Mouse (Mus musculus): ENCODE data around the gene Gm26558. TPM values are rescaled to one million over a fixed set of nuclear protein-coding genes. Genes with fewer than 3 reads are reported as not detected.

The Gm26558 gene
- total RNA-seq, 2 experiments from 2014 or later, result not detected

DNA sequence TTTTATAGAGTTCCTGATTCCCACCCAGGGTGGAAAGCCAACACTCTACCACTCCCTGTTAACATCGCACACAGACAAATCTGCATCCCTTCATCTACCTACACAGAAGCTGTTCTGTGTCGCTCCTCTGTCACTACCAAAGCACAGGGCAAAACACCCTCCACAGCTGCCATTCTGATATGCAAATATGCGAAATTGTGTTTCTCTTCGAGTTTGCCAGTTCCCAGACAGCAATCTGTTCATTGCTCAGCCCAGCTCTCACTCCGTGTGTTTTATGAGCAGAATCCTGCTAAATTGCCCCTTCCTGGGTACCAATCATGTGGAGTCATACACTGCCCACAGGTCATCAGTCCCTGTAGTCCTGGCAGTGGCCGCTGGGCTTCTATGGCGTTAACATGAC lies 4.8 kb downstream of the Gm26558 start:
- no peak for DNase-seq (ENCODE audit: extremely low spot score in 1 of 2, low spot score in 2 of 2)

DNA sequence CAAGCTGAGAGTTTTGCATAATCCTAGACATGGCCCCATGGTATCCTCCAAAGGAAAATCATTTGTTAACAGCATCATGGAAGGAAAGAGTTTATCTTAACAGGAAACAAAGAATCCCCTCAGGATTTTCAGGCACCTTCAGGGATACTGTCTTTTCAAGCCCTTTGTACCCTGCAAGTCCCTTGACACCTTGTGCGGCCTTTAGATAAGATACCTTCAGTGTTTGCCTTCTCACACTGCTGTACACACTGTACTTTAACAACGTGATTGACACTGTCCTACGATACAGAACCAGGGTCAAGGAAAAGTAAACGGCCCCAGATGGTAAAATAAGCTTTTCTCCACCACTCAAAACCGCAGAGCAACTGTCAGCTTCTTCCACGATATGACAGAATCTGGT lies 10.1 kb downstream of the Gm26558 start:
- DNase-seq (ENCODE audit: extremely low spot score in 1 of 2, low spot score in 2 of 2), result no peak
- intact Hi-C loops (cut with DNase I), result no loop called here

More for the DNA sequence above, 4.8 kb downstream of the Gm26558 start:
- intact Hi-C loops (cut with DNase I), result no loop called here

DNA sequence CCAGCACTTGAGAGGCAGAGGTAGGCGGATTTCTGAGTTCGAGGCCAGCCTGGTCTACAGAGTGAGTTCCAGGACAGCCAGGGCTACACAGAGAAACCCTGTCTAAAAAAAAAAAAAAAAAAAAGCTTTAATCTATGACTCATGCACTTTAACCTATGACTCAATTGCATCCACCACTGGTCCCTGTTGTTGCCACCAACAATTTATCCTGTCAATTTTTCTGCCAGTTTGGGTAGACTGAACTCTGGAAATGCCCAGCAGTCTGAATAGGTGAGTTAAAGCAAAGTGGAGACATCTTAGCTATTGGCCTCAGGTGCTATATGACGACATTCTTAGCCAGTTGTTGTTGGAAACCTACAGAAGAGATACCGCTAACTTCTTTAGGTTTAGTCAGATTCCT lies 12.4 kb downstream of the Gm26558 start:
- intact Hi-C loops (cut with DNase I), result no loop called here
- no peak for DNase-seq (ENCODE audit: extremely low spot score in 1 of 2, low spot score in 2 of 2)

GRCm38 (mm10) chr2:70648271-70648670 lies 13.6 kb downstream of the Gm26558 start:
- no peak for DNase-seq (ENCODE audit: extremely low spot score in 1 of 2, low spot score in 2 of 2)
- intact Hi-C loops (cut with DNase I), result no loop called here

- intact Hi-C loops (cut with DNase I), result no loop called here
- DNase-seq (ENCODE audit: extremely low spot score in 1 of 2, low spot score in 2 of 2), result no peak
These were observed 14.2 kb downstream of the Gm26558 start for GRCm38 (mm10) chr2:70647681-70648080.

GRCm38 (mm10) chr2:70645266-70645780 lies 16.6 kb downstream of the Gm26558 start:
- no peak for DNase-seq (ENCODE audit: extremely low spot score in 1 of 2, low spot score in 2 of 2)
- intact Hi-C loops (cut with DNase I), result no loop called here

GRCm38 (mm10) chr2:70642971-70643565 lies 18.8 kb downstream of the Gm26558 start:
- DNase-seq (ENCODE audit: extremely low spot score in 1 of 2, low spot score in 2 of 2), result no peak
- intact Hi-C loops (cut with DNase I), result no loop called here

- intact Hi-C loops (cut with DNase I), result no loop called here
- DNase-seq (ENCODE audit: extremely low spot score in 1 of 2, low spot score in 2 of 2), result no peak
These were observed 20.9 kb downstream of the Gm26558 start for GRCm38 (mm10) chr2:70640968-70641367.

DNA sequence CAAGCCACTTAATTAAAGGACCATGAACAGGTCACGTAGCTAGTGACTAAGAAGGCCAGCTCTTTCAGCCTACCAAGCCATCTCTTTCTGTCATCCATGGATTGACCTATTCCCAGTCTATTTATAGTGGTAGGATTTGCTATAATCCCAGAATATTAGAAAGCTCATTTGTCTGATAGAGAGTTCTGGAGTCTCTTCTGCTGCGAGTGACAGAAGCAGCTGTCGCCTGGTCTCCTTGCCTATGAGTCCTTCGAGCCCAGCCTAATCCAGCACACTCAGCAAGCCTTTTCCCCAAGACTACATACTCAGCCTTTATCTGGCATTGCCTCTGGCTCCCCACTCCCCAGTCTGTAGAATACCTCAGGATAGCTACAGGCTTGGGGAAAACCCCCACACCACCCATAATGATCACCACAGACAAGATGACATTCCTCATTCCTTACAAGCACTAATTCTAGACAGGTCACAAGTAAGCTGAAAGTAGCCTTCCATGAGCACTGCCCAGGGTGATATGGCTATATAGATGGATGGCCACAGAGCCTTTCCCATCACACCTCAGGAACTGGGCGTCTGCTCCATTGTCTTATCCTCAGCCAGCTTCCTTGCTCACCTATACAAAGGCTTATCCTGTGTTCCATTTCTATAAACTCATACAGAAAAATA lies 27.7 kb downstream of the Gm26558 start:
- no peak for DNase-seq (ENCODE audit: extremely low spot score in 1 of 2, low spot score in 2 of 2)
- intact Hi-C loops (cut with DNase I), result no loop called here

DNA sequence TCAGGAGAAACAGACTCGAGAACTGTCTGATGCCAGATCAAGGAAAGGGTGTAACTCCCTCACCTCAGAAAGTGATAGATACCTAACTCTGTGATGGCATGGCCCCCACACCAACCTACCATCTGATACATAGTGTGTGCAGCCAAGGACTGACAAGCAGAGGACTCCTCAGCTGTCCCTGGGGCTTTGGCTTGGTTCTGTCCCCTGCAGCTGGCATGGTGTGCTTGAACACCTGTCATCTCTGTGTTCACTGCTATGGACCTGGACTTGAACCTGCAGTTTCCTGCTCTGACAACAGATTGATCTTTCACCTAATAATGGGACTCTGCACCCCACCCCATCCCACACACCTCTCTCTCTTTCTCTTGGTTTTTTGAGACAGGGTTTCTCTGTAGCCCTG lies 29.5 kb downstream of the Gm26558 start:
- intact Hi-C loops (cut with DNase I), result no loop called here

DNA sequence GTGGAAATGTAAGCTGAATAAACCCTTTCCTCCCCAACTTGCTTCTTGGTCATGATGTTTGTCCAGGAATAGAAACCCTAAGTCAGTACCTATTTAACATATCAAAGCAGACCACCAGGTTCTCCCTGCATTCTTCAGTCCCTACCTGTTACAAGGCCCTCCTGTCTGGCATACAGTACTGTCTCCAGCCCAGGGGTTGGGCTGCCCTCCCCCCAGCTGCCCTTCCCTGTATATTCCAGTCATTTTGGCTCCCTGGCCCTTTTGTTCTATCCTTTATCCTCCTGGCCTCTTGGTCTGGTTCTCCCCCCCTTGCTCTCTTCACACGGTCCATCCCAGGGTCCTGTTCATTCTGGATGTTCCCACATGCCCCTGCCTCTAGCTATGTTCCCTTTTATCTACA lies 30.6 kb downstream of the Gm26558 start:
- intact Hi-C loops (cut with DNase I), result no loop called here
- DNase-seq (ENCODE audit: extremely low spot score in 1 of 2, low spot score in 2 of 2), result no peak

More for the DNA sequence above, 29.5 kb downstream of the Gm26558 start:
- no peak for DNase-seq (ENCODE audit: extremely low spot score in 1 of 2, low spot score in 2 of 2)

DNA sequence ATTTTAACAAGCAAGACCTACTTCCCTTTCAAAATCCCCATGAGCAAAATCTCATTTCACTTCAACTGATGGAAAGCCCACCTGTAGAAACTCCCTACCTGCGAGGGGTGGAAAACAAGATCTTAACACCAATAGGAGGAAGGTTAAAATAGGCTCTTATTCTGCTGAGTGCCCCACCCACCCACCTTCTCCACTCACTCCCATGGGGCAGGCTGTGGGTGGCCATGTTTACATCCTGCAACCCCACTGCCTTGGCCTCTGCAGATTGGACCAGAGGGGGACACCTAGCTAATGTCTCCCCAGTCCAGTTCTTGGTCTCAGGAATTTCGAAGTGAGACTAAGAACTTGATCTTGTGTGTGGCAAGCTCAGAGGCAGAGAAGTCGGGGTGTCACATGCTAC lies 32.0 kb downstream of the Gm26558 start:
- intact Hi-C loops (cut with DNase I), result no loop called here
- DNase-seq (ENCODE audit: extremely low spot score in 1 of 2, low spot score in 2 of 2), result no peak

- intact Hi-C loops (cut with DNase I), result no loop called here
- peak; percentile 49 to 54 for DNase-seq (ENCODE audit: extremely low spot score in 1 of 2, low spot score in 2 of 2)
These were observed 32.6 kb downstream of the Gm26558 start for GRCm38 (mm10) chr2:70629339-70629761.

DNA sequence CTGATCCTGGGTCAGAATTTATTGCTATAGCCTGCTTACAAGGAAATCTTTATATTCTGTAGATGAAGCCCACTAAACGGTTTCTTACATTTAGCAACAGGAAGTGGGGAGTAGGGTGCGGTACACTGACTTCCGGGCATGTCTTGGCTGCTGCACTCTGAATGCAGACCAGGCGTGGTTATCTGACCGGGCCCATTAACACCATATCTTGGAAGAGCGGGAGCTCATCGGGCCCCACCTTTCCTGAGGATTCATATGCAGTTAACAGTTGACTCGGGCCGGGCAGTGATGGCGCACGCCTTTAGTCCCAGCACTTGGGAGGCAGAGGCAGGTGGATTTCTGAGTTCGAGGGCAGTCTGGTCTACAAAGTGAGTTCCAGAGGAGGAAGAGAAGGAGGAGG lies 33.5 kb downstream of the Gm26558 start:
- DNase-seq (ENCODE audit: extremely low spot score in 1 of 2, low spot score in 2 of 2), result no peak
- intact Hi-C loops (cut with DNase I), result no loop called here

- DNase-seq (ENCODE audit: extremely low spot score in 1 of 2, low spot score in 2 of 2), result peak in 1 of 2 experiments; percentile 30
- intact Hi-C loops (cut with DNase I), result no loop called here
These were observed 36.1 kb downstream of the Gm26558 start for GRCm38 (mm10) chr2:70625761-70626160.

DNA sequence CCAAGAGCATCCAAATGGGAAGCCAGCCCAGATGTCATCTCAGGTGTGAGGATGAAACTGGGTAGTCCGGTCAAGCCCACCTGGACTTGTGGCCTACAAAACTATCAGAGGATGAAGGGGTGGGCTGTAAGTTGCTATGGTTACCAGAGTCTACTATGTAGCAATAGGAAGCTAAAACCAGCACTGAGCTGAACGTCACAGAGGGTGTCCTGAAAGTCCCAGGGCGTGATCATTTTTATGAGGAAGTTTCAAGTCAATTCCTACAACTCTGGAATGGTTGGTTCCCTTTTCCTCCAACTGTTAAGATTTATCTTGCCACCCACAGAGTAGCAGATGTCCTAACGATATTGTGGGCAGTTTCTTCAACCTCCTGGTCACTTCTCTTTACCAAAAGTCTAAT lies 39.7 kb downstream of the Gm26558 start:
- no peak for DNase-seq (ENCODE audit: extremely low spot score in 1 of 2, low spot score in 2 of 2)
- intact Hi-C loops (cut with DNase I), result no loop called here

- intact Hi-C loops (cut with DNase I), result no loop called here
- DNase-seq (ENCODE audit: extremely low spot score in 1 of 2, low spot score in 2 of 2), result peak; percentile 15 to 81
These were observed 41.7 kb downstream of the Gm26558 start for GRCm38 (mm10) chr2:70620225-70620624.

GRCm38 (mm10) chr2:70619232-70619835 lies 42.6 kb downstream of the Gm26558 start:
- DNase-seq (ENCODE audit: extremely low spot score in 1 of 2, low spot score in 2 of 2), result no peak
- intact Hi-C loops (cut with DNase I), result no loop called here

GRCm38 (mm10) chr2:70616617-70617016 lies 45.3 kb downstream of the Gm26558 start:
- DNase-seq (ENCODE audit: extremely low spot score in 1 of 2, low spot score in 2 of 2), result no peak
- intact Hi-C loops (cut with DNase I), result no loop called here

- DNase-seq (ENCODE audit: extremely low spot score in 1 of 2, low spot score in 2 of 2), result no peak
- intact Hi-C loops (cut with DNase I), result no loop called here
These were observed 45.8 kb downstream of the Gm26558 start for GRCm38 (mm10) chr2:70616076-70616475.

All from left cerebral cortex, postnatal 10 days (tissue).